Mouse (Mus musculus) urinary bladder, postnatal 0 days (tissue): ENCODE results near the gene BC029722. TPM values are rescaled to one million over a fixed set of nuclear protein-coding genes. Genes with fewer than 3 reads are reported as not detected.

Experiments used
- polyA plus RNA-seq: library from polyadenylated mRNA; unstranded; fragments of >200 nt; fragmentation: Nextera tagmentation; extraction: Ambion mirVana; gene quantifications from 2 replicates; pipeline ENCODE4 v1.2.1, GENCODE M21; 2015

BC029722 gene
- polyA plus RNA-seq, result 36.9 and 43.0 TPM in 2 replicates

DNA sequence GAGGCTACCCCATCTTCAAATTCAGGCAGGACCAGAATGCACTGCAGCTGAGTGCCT is at the start of gene BC029722:
TSS of gene BC029722 (minus strand) at position 35 of the 57 bp plus-strand sequence.

DNA sequence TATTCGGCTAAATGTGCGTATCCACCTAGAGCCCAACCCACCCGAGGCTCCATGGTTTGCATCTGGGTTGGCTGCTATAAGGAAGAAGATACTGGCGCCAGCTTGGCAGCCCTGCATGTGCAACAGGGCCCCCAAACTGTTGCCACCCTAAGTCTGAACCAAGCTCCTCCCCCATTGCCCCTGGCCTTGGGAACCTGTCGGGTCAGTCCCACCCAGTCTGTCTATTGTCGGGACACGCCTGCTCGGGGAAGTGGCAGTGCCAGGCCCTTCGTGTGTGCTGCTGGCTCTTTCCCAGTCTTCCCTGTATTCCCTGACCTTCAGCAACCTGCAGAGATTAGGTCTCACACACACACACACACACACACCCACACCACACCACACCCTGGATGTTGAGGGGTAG is 15.5 kb upstream of the BC029722 start, which contains the start of gene Fam83c:
TSS of gene Fam83c (minus strand) at position 123 of the 400 bp plus-strand sequence.

DNA sequence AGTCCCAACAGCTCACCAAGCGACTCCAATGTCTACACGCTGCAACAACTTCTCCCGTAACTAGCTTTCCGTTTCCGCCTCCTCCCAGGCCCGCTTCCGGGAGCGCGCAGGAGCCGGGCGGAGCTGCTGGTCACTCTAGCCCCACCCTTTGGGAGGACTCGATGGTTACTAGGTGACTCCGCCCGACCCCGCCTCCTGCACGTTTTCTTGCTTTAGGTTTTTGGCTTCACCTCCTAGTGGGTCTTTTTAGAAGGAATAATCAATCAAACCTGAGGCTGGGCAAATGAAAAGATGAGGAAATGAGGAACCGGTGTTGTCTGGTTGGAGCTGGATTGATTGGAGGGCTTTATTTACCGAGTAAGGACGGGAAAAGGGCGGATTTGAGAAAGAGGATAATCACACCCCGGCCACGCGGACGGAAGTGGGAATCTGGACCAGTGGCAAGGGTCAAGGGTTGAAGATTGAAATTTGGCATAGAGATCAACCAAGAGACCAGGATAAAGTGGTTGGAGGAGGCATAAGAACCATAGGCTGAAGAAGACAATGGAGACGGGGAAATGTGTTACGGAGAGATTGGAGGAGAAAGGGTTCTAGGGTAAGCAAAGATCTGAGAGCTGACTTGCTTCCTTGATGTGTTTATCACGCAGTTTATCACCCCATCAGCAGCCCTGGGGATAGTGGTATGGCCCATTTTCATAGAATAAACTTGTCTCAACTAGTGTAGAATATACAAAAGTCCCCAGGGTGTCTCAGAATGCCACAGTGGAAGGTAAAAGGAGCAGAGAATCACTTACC is 7.6 kb upstream of the BC029722 start, which contains the start of gene Eif6:
TSS of gene Eif6 (minus strand) at position 296 of the 795 bp plus-strand sequence.

DNA sequence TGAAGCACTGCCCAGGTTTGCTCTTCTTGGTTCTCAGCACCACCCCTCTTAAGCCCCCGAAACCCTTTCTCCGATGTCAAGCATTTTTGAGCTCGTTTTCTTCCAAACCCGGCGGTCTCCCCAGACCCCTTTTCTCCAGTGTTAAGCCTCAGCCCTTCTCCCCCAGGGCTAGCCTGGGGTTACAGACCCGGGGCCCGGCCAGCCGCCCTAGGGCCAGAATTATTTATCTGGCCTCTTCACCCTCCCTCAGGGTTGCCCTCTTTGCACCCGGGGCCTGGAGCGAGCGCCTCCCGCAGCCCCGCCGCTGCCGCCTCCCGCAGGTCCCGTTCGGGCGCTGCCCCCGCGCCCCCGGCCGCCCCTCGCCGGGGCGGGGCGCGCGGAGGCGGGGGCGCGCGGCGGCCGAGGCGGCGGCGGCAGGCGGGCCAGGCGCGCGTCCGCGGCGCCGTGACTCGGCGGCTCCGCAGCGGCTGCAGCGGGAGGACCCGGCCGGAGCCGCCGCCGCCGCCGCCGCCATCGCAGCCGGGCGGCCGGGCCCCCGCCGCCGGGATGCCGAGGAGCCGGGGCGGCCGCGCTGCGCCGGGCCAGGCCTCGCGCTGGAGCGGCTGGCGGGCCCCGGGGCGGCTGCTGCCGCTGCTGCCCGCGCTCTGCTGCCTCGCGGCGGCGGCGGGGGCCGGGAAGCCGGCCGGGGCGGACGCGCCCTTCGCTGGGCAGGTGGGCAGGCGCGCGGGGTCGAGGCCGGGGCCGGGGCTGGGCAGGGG is 44.1 kb downstream of the BC029722 start, which contains the start of gene Mmp24:
TSS of gene Mmp24 (plus strand) at position 416 of the 758 bp plus-strand sequence.

Other genes starting within 250 kb of the BC029722 start
- 17.9 and 18.7 TPM in 2 replicates for gene Gss, start 226.6 kb downstream of the BC029722 start, polyA plus RNA-seq
- 0.11 and 0.23 TPM in 2 replicates for gene Myh7b, start 208.2 kb downstream of the BC029722 start, polyA plus RNA-seq
- gene Trpc4ap, start 127.0 kb downstream of the BC029722 start, polyA plus RNA-seq, result 67.5 and 69.9 TPM in 2 replicates
- gene Edem2, start 90.0 kb downstream of the BC029722 start, polyA plus RNA-seq, result 23.0 and 25.7 TPM in 2 replicates
- gene Gm17581, start 83.6 kb downstream of the BC029722 start, polyA plus RNA-seq, result not detected in 2 replicates
- 7.4 and 8.4 TPM in 2 replicates for gene Procr, start 68.3 kb downstream of the BC029722 start, polyA plus RNA-seq
- gene Mmp24, start 44.1 kb downstream of the BC029722 start, polyA plus RNA-seq, result 0.04 and 0.07 TPM in 2 replicates
- 139 and 163 TPM in 2 replicates for gene Eif6, start 7.5 kb upstream of the BC029722 start, polyA plus RNA-seq
- 0.11 and 0.14 TPM in 2 replicates for gene Fam83c, start 15.4 kb upstream of the BC029722 start, polyA plus RNA-seq
- 53.2 and 53.6 TPM in 2 replicates for gene Uqcc1, start 110.9 kb upstream of the BC029722 start, polyA plus RNA-seq
- 0.21 TPM in 1 of 2 replicates, not detected in the other for gene Gm15557, start 121.3 kb upstream of the BC029722 start, polyA plus RNA-seq
- 14.6 and 16.2 TPM in 2 replicates for gene Gdf5, start 125.9 kb upstream of the BC029722 start, polyA plus RNA-seq
- 4.9 and 6.3 TPM in 2 replicates for gene Cep250, start 137.0 kb upstream of the BC029722 start, polyA plus RNA-seq
- 0.18 and 0.23 TPM in 2 replicates for gene 6430550D23Rik, start 188.6 kb upstream of the BC029722 start, polyA plus RNA-seq
- gene Ergic3, start 188.6 kb upstream of the BC029722 start, polyA plus RNA-seq, result 121 and 140 TPM in 2 replicates
- 10.7 and 11.6 TPM in 2 replicates for gene Fer1l4, start 233.5 kb upstream of the BC029722 start, polyA plus RNA-seq
- gene Spag4, start 245.7 kb upstream of the BC029722 start, polyA plus RNA-seq, result 1.2 and 1.8 TPM in 2 replicates